35 mouse cellular contexts compared by ENCODE assay signal in the genomic region with DNA sequence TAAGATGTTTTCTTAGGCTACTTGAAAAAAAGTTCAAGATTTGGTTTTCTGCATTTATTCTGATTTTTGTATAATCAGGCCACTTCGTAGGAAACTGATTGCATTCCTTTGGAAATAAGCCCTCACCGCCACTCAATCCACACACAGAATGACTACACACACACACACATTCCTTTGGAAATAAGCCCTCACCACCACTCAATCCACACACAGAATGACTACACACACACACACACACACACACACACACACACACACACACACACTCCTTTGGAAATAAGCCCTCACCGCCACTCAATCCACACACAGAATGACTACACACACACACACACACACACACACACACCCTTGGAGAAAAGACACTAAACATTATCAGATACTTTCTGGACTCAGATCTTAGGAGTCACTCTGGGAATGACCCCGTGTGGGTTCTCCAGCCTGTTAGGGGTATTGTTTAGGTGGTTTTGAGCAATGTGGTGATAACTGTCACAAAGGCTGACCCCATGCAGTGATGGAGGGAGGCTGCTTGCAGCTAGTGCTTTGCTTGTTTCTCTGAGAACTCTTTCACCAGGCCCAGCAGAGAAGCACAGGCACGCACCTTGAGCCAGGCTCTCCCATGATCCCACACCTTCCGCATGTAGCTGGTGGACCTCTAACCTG. TPM values are rescaled to one million over a fixed set of nuclear protein-coding genes. Genes with fewer than 3 reads are reported as not detected.
DNase-seq lines count a peak whose midpoint lies in the region; ATAC-seq lines count a peak whose summit lies in the region.
"Had no signal": no experiment of that assay in that cellular context is flagged by ENCODE, and none has a peak within 500 bp of the region (broad histone marks: within the 10 kb centered on the region; RNA-seq: fewer than 3 reads in every experiment).

No protein-coding gene starts in this region.

- H3K9me3 ChIP-seq in lung, embryonic 16.5 days (ENCODE audit: control insufficient read depth, low read length): no peaks in the 10 kb centered on the region
- no peaks in the 10 kb centered on the region for H3K9me3 ChIP-seq in midbrain, embryonic 10.5 days (replicated peaks)
- H3K9me3 ChIP-seq: heart, embryonic 12.5 days; kidney, embryonic 15.5 days; midbrain, embryonic 15.5 days; neural tube, embryonic 15.5 days had no signal

- H3K36me3 ChIP-seq in lung, embryonic 16.5 days (ENCODE audit: control insufficient read depth, insufficient read depth, low read length): no peaks in the 10 kb centered on the region
- H3K36me3 ChIP-seq in midbrain, embryonic 10.5 days: no peaks in the 10 kb centered on the region
- H3K36me3 ChIP-seq: heart, embryonic 12.5 days; kidney, embryonic 15.5 days; midbrain, embryonic 15.5 days; neural tube, embryonic 15.5 days had no signal

- WGBS in lung, embryonic 16.5 days: 36% methylated on average over 6 of the region's 6 CpGs
- 78% methylated on average over 6 of the region's 6 CpGs for WGBS in midbrain, embryonic 10.5 days

- H3K4me3 ChIP-seq in lung, embryonic 16.5 days (ENCODE audit: low read length): no peak overlapping the region
- H3K4me3 ChIP-seq in midbrain, embryonic 10.5 days: no peak overlapping the region
- H3K4me3 ChIP-seq: heart, embryonic 12.5 days; kidney, embryonic 15.5 days; midbrain, embryonic 15.5 days; neural tube, embryonic 15.5 days had no signal

- ATAC-seq in lung, embryonic 16.5 days (ENCODE audit: low read depth): peak; percentile 93
- ATAC-seq: forebrain, embryonic 14.5 days; hindbrain, embryonic 16.5 days; midbrain, embryonic 15.5 days had no signal

- H3K4me2 ChIP-seq in lung, embryonic 16.5 days (ENCODE audit: low read depth, low read length): no peak overlapping the region
- H3K4me2 ChIP-seq: heart, embryonic 12.5 days; kidney, embryonic 15.5 days; midbrain, embryonic 15.5 days; neural tube, embryonic 15.5 days had no signal

- peak; percentile 82 for DNase-seq in heart, adult 11 months
- DNase-seq in heart, postnatal 25 days (ENCODE audit: low spot score): no peak
- peak; percentile 9 for DNase-seq in retina, embryonic 14.5 days (ENCODE audit: low spot score)
- DNase-seq in retina, postnatal 1 day: no peak
- DNase-seq in lung, postnatal 4 days: peak; percentile 32 to 42
- no peak for DNase-seq in urinary bladder, adult 18-20 months (ENCODE audit: low spot score in 2 of 2)
- DNase-seq in midbrain, embryonic 10.5 days (ENCODE audit: low spot score): no peak
- DNase-seq: B cell, adult 2 months; cerebellum, adult 11-12 months; liver; right cerebral cortex, postnatal 4 days; thymus, adult 18-20 months; thymus, postnatal 25 days had no signal

- H3K9ac ChIP-seq in lung, embryonic 16.5 days (ENCODE audit: low read length): no peak overlapping the region
- H3K9ac ChIP-seq: heart, embryonic 12.5 days; kidney, embryonic 15.5 days; liver, embryonic 14.5 days; midbrain, embryonic 15.5 days; neural tube, embryonic 15.5 days had no signal

- peaks cover 14% of the 10 kb centered on the region for H3K4me1 ChIP-seq in lung, embryonic 16.5 days (replicated peaks; ENCODE audit: control insufficient read depth, insufficient read depth, low read length)
- H3K4me1 ChIP-seq in midbrain, embryonic 10.5 days: peaks cover 3% of the 10 kb centered on the region; the same call in 1 of the 2 replicates
- H3K4me1 ChIP-seq: heart, embryonic 12.5 days; midbrain, embryonic 15.5 days had no signal

- H3K27ac ChIP-seq in lung, embryonic 16.5 days (ENCODE audit: low read length): peak overlapping the region; percentile 72
- no peak overlapping the region for H3K27ac ChIP-seq in midbrain, embryonic 10.5 days (replicated peaks)
- H3K27ac ChIP-seq: kidney, embryonic 15.5 days; liver, embryonic 14.5 days; macrophage; midbrain, embryonic 15.5 days; neural tube, embryonic 15.5 days; stomach, postnatal 0 days had no signal

- H3K27me3 ChIP-seq in lung, embryonic 16.5 days (ENCODE audit: control insufficient read depth, insufficient read depth, low read depth, low read length): no peaks in the 10 kb centered on the region
- H3K27me3 ChIP-seq in midbrain, embryonic 10.5 days (ENCODE audit: low read depth, poor library complexity, severe bottlenecking): no peaks in the 10 kb centered on the region
- H3K27me3 ChIP-seq: CH12.LX; heart, embryonic 12.5 days; kidney, embryonic 15.5 days; midbrain, embryonic 15.5 days; neural tube, embryonic 15.5 days; Patski had no signal

- intact Hi-C loops in heart, postnatal 25 days (cut with DNase I): no loop called here

RNA-seq across cellular contexts. Expression of gene Prss48, which starts 55.3 kb away (rescaled TPM):
- not detected for total RNA-seq in heart, postnatal 25 days (2021)
- 0.16 and 0.23 TPM in 2 replicates for polyA plus RNA-seq in lung, embryonic 16.5 days (2015; fragmentation: Nextera tagmentation; extraction: Ambion mirVana)
- 0.14 TPM in 1 of 2 replicates, not detected in the other for polyA plus RNA-seq in midbrain, embryonic 10.5 days (2016; fragmentation: Nextera tagmentation; extraction: Ambion mirVana)
- total RNA-seq: adrenal gland, postnatal 10 days; CH12.LX; common myeloid progenitor, adult 5-6 weeks; hematopoietic stem cell, adult 5-6 weeks; layer of hippocampus, adult 18-20 months; layer of hippocampus, postnatal 10 days; left cerebral cortex, adult 18-20 months; left cerebral cortex, postnatal 14 days; megakaryocyte-erythroid progenitor cell, adult 5-6 weeks had no signal
- polyA plus RNA-seq: forebrain, embryonic 14.5 days; heart, embryonic 12.5 days; heart, postnatal 0 days; hindbrain, embryonic 16.5 days; liver, embryonic 14.5 days; macrophage; midbrain, embryonic 15.5 days; neural tube, embryonic 15.5 days; Patski; spleen, adult 2 months; stomach, postnatal 0 days had no signal

Comparison
In these comparisons a context has a peak if more than half of its experiments do, and no peak if none do; other contexts are left out.
1. DNase-seq: peak in heart, adult 11 months (single experiment), retina, embryonic 14.5 days (single experiment) and lung, postnatal 4 days (2 of 2); none in heart, postnatal 25 days (single experiment), retina, postnatal 1 day (single experiment), urinary bladder, adult 18-20 months (0 of 2) and midbrain, embryonic 10.5 days (single experiment).